Mouse (Mus musculus) cerebellum, adult 2 months (tissue): Measurements from ENCODE around the gene Ncam1.

Source experiments
- CTCF ChIP-seq: fragments of 200-500 bp; IDR thresholded peaks from 2 replicates; pipeline ENCODE4 v1.5.1; 2011; ENCODE audit warnings: low read depth, mild to moderate bottlenecking, control low read depth, low read length, moderate library complexity, borderline replicate concordance; ENCODE audit not compliant: insufficient read depth
- POLR2A ChIP-seq: fragments of 200-500 bp; IDR thresholded peaks from 2 replicates; pipeline ENCODE4 v1.6.1; 2011; ENCODE audit warnings: low read length, control low read depth, borderline replicate concordance; ENCODE audit not compliant: insufficient read depth

DNA sequence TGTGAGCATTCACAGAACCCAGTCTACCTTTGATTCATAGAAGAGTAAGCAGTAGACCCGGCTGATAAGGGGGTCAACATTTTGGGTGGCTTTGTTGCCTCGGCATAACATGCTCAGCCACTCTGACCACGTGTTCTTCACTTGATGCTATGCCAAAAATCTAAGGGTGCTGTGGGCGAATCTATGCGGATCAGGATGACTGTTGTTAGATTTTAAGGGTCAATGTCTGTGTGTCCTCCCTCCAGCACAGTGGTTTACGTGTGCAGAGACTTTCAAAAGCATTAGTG, 311.1 kb downstream of the Ncam1 start:
- TF ChIP-seq CTCF (no peak), POLR2A (no peak)
